Mouse (Mus musculus): Measurements from ENCODE around the gene Tmod3.
A peak's percentile ranks its signal among the peaks of the same experiment; 100 is the strongest.

The Tmod3 gene

GRCm38 (mm10) chr9:75559512-75560012, at the start of gene Tmod3:
TSS of gene Tmod3 (minus strand) at chr9:75559657.
- DNase-seq (ENCODE audit: low spot score in 2 of 2) = peak; percentile 87 to 92

GRCm38 (mm10) chr9:75607496-75607895, 48.0 kb upstream of the Tmod3 start:
- DNase-seq (ENCODE audit: low spot score in 2 of 2) = no peak

GRCm38 (mm10) chr9:75601510-75601909, 42.1 kb upstream of the Tmod3 start:
- no peak for DNase-seq (ENCODE audit: low spot score in 2 of 2)

GRCm38 (mm10) chr9:75600166-75600934, 40.9 kb upstream of the Tmod3 start:
- no peak for DNase-seq (ENCODE audit: low spot score in 2 of 2)

GRCm38 (mm10) chr9:75599191-75599841, 39.9 kb upstream of the Tmod3 start:
- no peak for DNase-seq (ENCODE audit: low spot score in 2 of 2)

GRCm38 (mm10) chr9:75597596-75597995, 38.1 kb upstream of the Tmod3 start:
- no peak for DNase-seq (ENCODE audit: low spot score in 2 of 2)

- DNase-seq (ENCODE audit: low spot score in 2 of 2) = no peak
Measured at GRCm38 (mm10) chr9:75597036-75597435, 37.6 kb upstream of the Tmod3 start.

- DNase-seq (ENCODE audit: low spot score in 2 of 2) = no peak
Measured at GRCm38 (mm10) chr9:75593481-75593880, 34.0 kb upstream of the Tmod3 start.

- no peak for DNase-seq (ENCODE audit: low spot score in 2 of 2)
Measured at GRCm38 (mm10) chr9:75589850-75590790, 30.7 kb upstream of the Tmod3 start.

- no peak for DNase-seq (ENCODE audit: low spot score in 2 of 2)
Measured at GRCm38 (mm10) chr9:75581694-75582350, 22.4 kb upstream of the Tmod3 start.

GRCm38 (mm10) chr9:75579321-75579720, 19.9 kb upstream of the Tmod3 start:
- no peak for DNase-seq (ENCODE audit: low spot score in 2 of 2)

GRCm38 (mm10) chr9:75571036-75571942, 11.8 kb upstream of the Tmod3 start:
- DNase-seq (ENCODE audit: low spot score in 2 of 2) = no peak

GRCm38 (mm10) chr9:75568399-75568798, 8.9 kb upstream of the Tmod3 start:
- DNase-seq (ENCODE audit: low spot score in 2 of 2) = peak in 1 of 2 experiments; percentile 11

- DNase-seq (ENCODE audit: low spot score in 2 of 2) = no peak
Measured at GRCm38 (mm10) chr9:75564892-75565291, 5.4 kb upstream of the Tmod3 start.

- no peak for DNase-seq (ENCODE audit: low spot score in 2 of 2)
Measured at GRCm38 (mm10) chr9:75563622-75564021, 4.2 kb upstream of the Tmod3 start.

GRCm38 (mm10) chr9:75563176-75563575, 3.7 kb upstream of the Tmod3 start:
- DNase-seq (ENCODE audit: low spot score in 2 of 2) = no peak

- DNase-seq (ENCODE audit: low spot score in 2 of 2) = no peak
Measured at GRCm38 (mm10) chr9:75561040-75561669, 1.7 kb upstream of the Tmod3 start.

- no peak for DNase-seq (ENCODE audit: low spot score in 2 of 2)
Measured at GRCm38 (mm10) chr9:75560353-75560752, 896 bp upstream of the Tmod3 start.

GRCm38 (mm10) chr9:75558812-75559511, 495 bp downstream of the Tmod3 start:
- peak in 1 of 2 experiments; percentile 61 for DNase-seq (ENCODE audit: low spot score in 2 of 2)
